Mouse (Mus musculus) midbrain, embryonic 14.5 days (tissue): ENCODE measurements around the gene Tmem51. TPM values are rescaled to one million over a fixed set of nuclear protein-coding genes. Genes with fewer than 3 reads are reported as not detected.

Experiments used
- ATAC-seq: fragments of 200-750 bp; cut with Nextera tagmentation; 2 replicates; pipeline ENCODE4 v1.8.0; 2017; ENCODE audit warnings: moderate number of reproducible peaks, moderate library complexity; ENCODE audit not compliant: low FRiP score, low TSS enrichment
- DNase-seq: peaks from one replicate; pipeline ENCODE4 v3.0.0-alpha.2; 2015
- H3K27ac ChIP-seq: fragments of 300-500 bp; sonication (generic); replicated peaks from 2 replicates; pipeline ENCODE4 v1.5.1; 2014; ENCODE audit warnings: mild to moderate bottlenecking, low read depth, low read length, moderate library complexity
- H3K27me3 ChIP-seq: fragments of 300-500 bp; sonication (generic); 2 replicates; pipeline ENCODE4 v1.6.1; 2014; ENCODE audit warnings: low read length, control low read depth, mixed read lengths; ENCODE audit not compliant: control insufficient read depth, insufficient read depth
- H3K36me3 ChIP-seq: fragments of 300-500 bp; sonication (generic); 2 replicates; pipeline ENCODE4 v1.6.1; 2014; ENCODE audit warnings: low read length, control low read depth; ENCODE audit not compliant: control insufficient read depth, insufficient read depth
- H3K4me1 ChIP-seq: fragments of 300-500 bp; sonication (generic); 2 replicates; pipeline ENCODE4 v1.6.1; 2014; ENCODE audit warnings: mild to moderate bottlenecking, antibody characterized with exemption, low read length, control low read depth; ENCODE audit not compliant: control insufficient read depth, insufficient read depth
- H3K4me2 ChIP-seq: fragments of 300-500 bp; sonication (generic); 2 replicates; pipeline ENCODE4 v1.6.1; 2014; ENCODE audit warnings: mild to moderate bottlenecking, low read length, moderate library complexity
- H3K4me3 ChIP-seq: fragments of 300-500 bp; sonication (generic); replicated peaks from 2 replicates; pipeline ENCODE4 v1.5.1; 2014; ENCODE audit warnings: low read depth, low read length
- H3K9ac ChIP-seq: fragments of 300-500 bp; sonication (generic); replicated peaks from 2 replicates; pipeline ENCODE4 v1.6.1; 2014; ENCODE audit warnings: mild to moderate bottlenecking, low read length, moderate library complexity
- H3K9me3 ChIP-seq: fragments of 300-500 bp; sonication (generic); 2 replicates; pipeline ENCODE4 v1.6.1; 2016; ENCODE audit warnings: low read length, control low read depth, mixed read lengths; ENCODE audit not compliant: control insufficient read depth
- WGBS: fragments of 180-500 bp; shearing (Covaris S2); extraction: QIAGEN DNeasy Blood & Tissue Kit; methylation state at CpG from one replicate; pipeline ENCODE4 v1.1.7; 2014; 5-methylcytosine and 5-hydroxymethylcytosine counted together
- polyA plus RNA-seq: library from polyadenylated mRNA; unstranded; fragments of >200 nt; fragmentation: Nextera tagmentation; extraction: Ambion mirVana; gene quantifications from 2 replicates; pipeline ENCODE4 v1.2.1, GENCODE M21; 2014

Gene Tmem51
- polyA plus RNA-seq, 1 experiment from 2014 or later = 7.2 TPM

- Histone ChIP-seq H3K4me1 (no peaks in the 10 kb centered on the region), H3K4me2 (no peak overlapping the region), H3K36me3 (no peaks in the 10 kb centered on the region), H3K4me3 (no peak overlapping the region), H3K9ac (no peak overlapping the region), H3K27me3 (no peaks in the 10 kb centered on the region), H3K27ac (no peak overlapping the region), H3K9me3 (no peaks in the 10 kb centered on the region)
- ATAC-seq (no peak), DNase-seq (peak; percentile 47)
- 65% methylated on average over 3 of the region's 3 CpGs for WGBS
These were observed 100.4 kb downstream of the Tmem51 start for GRCm38 (mm10) chr4:141983689-141984088.

DNA sequence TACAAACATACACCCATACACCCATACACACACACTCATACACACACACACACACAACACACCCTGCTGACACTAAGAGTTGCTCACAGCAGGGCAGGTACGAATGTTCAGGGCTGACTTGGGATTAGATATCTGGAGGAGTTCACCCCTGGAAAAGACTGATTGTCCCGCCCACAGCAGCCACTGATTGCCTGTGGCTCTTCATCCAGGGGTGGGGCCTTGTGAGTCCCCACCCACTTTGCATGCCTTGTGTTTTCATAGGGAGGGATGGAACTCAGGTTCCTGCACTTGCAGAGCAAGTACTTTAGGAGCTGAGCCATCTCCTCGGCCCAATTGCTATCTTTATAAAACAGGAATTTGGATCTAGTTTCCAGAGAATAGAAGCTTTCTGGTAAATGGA, 102.6 kb downstream of the Tmem51 start:
- no peak for ATAC-seq
- Histone ChIP-seq H3K4me2 (no peak overlapping the region), H3K4me3 (no peak overlapping the region), H3K9me3 (no peaks in the 10 kb centered on the region), H3K27me3 (no peaks in the 10 kb centered on the region), H3K27ac (no peak overlapping the region), H3K4me1 (no peaks in the 10 kb centered on the region), H3K36me3 (no peaks in the 10 kb centered on the region), H3K9ac (no peak overlapping the region)
- WGBS = 79% methylated on average over 3 of the region's 3 CpGs
- no peak for DNase-seq

Other genes with a start within 250 kb of the Tmem51 start
- not detected in 2 replicates for gene Ctrc, start 237.9 kb downstream of the Tmem51 start, polyA plus RNA-seq
- 53.8 and 54.0 TPM in 2 replicates for gene Efhd2, start 209.4 kb downstream of the Tmem51 start, polyA plus RNA-seq
- gene Fhad1, start 69.2 kb downstream of the Tmem51 start, polyA plus RNA-seq = 2.4 and 3.6 TPM in 2 replicates
- 19.9 and 27.1 TPM in 2 replicates for gene Kazn, start 155.1 kb upstream of the Tmem51 start, polyA plus RNA-seq